Mouse (Mus musculus): Measurements from ENCODE around the gene Tbx10. TPM values are rescaled to one million over a fixed set of nuclear protein-coding genes. Genes with fewer than 3 reads are reported as not detected.
A peak's percentile ranks its signal among the peaks of the same experiment; 100 is the strongest.

Gene Tbx10
- polyA plus RNA-seq, 1 experiment from 2014 or later, result 0.46 TPM

- no peak overlapping the region for H3K9ac ChIP-seq
- WGBS, result 71% methylated on average over 8 of the region's 8 CpGs
- DNase-seq (ENCODE audit: low spot score), result no peak
- peaks cover 6% of the 10 kb centered on the region for H3K4me1 ChIP-seq (replicated peaks; ENCODE audit: control insufficient read depth, insufficient read depth, low read length)
- no peak for ATAC-seq (ENCODE audit: low FRiP score)
- no peak overlapping the region for H3K4me2 ChIP-seq (replicated peaks)
- H3K4me3 ChIP-seq (replicated peaks; ENCODE audit: low read length), result no peak overlapping the region
- H3K27ac ChIP-seq, result no peak overlapping the region
- H3K27me3 ChIP-seq (ENCODE audit: control insufficient read depth, insufficient read depth, low read length), result no peaks in the 10 kb centered on the region
- H3K9me3 ChIP-seq (ENCODE audit: control insufficient read depth, low read length), result no peaks in the 10 kb centered on the region
- H3K36me3 ChIP-seq (replicated peaks; ENCODE audit: control insufficient read depth, insufficient read depth), result no peaks in the 10 kb centered on the region
Measured at GRCm38 (mm10) chr19:3997231-3997630, 4.7 kb downstream of the Tbx10 start.

- Histone ChIP-seq H3K4me3 (replicated peaks; ENCODE audit: low read length) (no peak overlapping the region), H3K36me3 (replicated peaks; ENCODE audit: control insufficient read depth, insufficient read depth) (no peaks in the 10 kb centered on the region), H3K9me3 (ENCODE audit: control insufficient read depth, low read length) (no peaks in the 10 kb centered on the region), H3K4me2 (replicated peaks) (no peak overlapping the region), H3K27ac (no peak overlapping the region), H3K9ac (no peak overlapping the region), H3K4me1 (replicated peaks; ENCODE audit: control insufficient read depth, insufficient read depth, low read length) (peaks cover 6% of the 10 kb centered on the region), H3K27me3 (ENCODE audit: control insufficient read depth, insufficient read depth, low read length) (no peaks in the 10 kb centered on the region)
- ATAC-seq (ENCODE audit: low FRiP score) (no peak), DNase-seq (ENCODE audit: low spot score) (no peak)
- WGBS, result 81% methylated on average over 8 of the region's 8 CpGs
Measured at GRCm38 (mm10) chr19:3998335-3998734, 5.8 kb downstream of the Tbx10 start.

GRCm38 (mm10) chr19:3999121-3999730, 6.7 kb downstream of the Tbx10 start:
- peaks cover 6% of the 10 kb centered on the region for H3K4me1 ChIP-seq (replicated peaks; ENCODE audit: control insufficient read depth, insufficient read depth, low read length)

GRCm38 (mm10) chr19:4000119-4000900, 7.8 kb downstream of the Tbx10 start, which contains the start of the genes Nudt8 and Gm49405:
Gene Nudt8 (plus strand): TSS chr19:4000580.
Gene Gm49405 (plus strand): TSS chr19:4000626.
- H3K9me3 ChIP-seq (ENCODE audit: control insufficient read depth, low read length), result no peaks in the 10 kb centered on the region
- under 1% methylated on average over 64 of the region's 64 CpGs for whole genome bisulfite sequencing

More at GRCm38 (mm10) chr19:3999121-3999730, 6.7 kb downstream of the Tbx10 start:
- Histone ChIP-seq H3K4me3 (replicated peaks; ENCODE audit: low read length) (no peak overlapping the region; the same call in 1 of the 2 replicates), H3K4me2 (replicated peaks) (peak overlapping the region; percentile 72; the same call in 1 of the 2 replicates), H3K36me3 (replicated peaks; ENCODE audit: control insufficient read depth, insufficient read depth) (no peaks in the 10 kb centered on the region), H3K9ac (no peak overlapping the region), H3K9me3 (ENCODE audit: control insufficient read depth, low read length) (no peaks in the 10 kb centered on the region), H3K27me3 (ENCODE audit: control insufficient read depth, insufficient read depth, low read length) (no peaks in the 10 kb centered on the region), H3K27ac (no peak overlapping the region)
- no peak for DNase-seq (ENCODE audit: low spot score)
- 86% methylated on average over 9 of the region's 9 CpGs for WGBS
- no peak for ATAC-seq (ENCODE audit: low FRiP score)

GRCm38 (mm10) chr19:4000949-4001525, 8.5 kb downstream of the Tbx10 start:
- 0 out of 2 replicates have a peak, but pooled peaks cover 8% of the 10 kb centered on the region for H3K36me3 ChIP-seq (replicated peaks; ENCODE audit: control insufficient read depth, insufficient read depth)
- no peaks in the 10 kb centered on the region for H3K27me3 ChIP-seq (ENCODE audit: control insufficient read depth, insufficient read depth, low read length)
- H3K27ac ChIP-seq, result peak overlapping the region; percentile 94
- ATAC-seq (ENCODE audit: low FRiP score) (peak; percentile 5; the same call in 1 of the 2 replicates), DNase-seq (ENCODE audit: low spot score) (peak; percentile 33)
- peak overlapping the region; percentile 72 for H3K4me2 ChIP-seq (replicated peaks)
- H3K4me3 ChIP-seq (replicated peaks; ENCODE audit: low read length), result peak overlapping the region; percentile 63
- 20% methylated on average over 17 of the region's 17 CpGs for WGBS
- H3K4me1 ChIP-seq (replicated peaks; ENCODE audit: control insufficient read depth, insufficient read depth, low read length), result peaks cover 6% of the 10 kb centered on the region
- peak overlapping the region; percentile 83 for H3K9ac ChIP-seq
- H3K9me3 ChIP-seq (ENCODE audit: control insufficient read depth, low read length), result no peaks in the 10 kb centered on the region

More at GRCm38 (mm10) chr19:4000119-4000900, 7.8 kb downstream of the Tbx10 start, which contains the start of the genes Nudt8 and Gm49405:
- Histone ChIP-seq H3K4me1 (replicated peaks; ENCODE audit: control insufficient read depth, insufficient read depth, low read length) (peaks cover 6% of the 10 kb centered on the region), H3K4me2 (replicated peaks) (peak within 1 kb of the TSS; percentile 72), H3K27me3 (ENCODE audit: control insufficient read depth, insufficient read depth, low read length) (no peaks in the 10 kb centered on the region), H3K9ac (peak within 1 kb of the TSS; percentile 83), H3K4me3 (replicated peaks; ENCODE audit: low read length) (peak within 1 kb of the TSS; percentile 63), H3K36me3 (replicated peaks; ENCODE audit: control insufficient read depth, insufficient read depth) (0 out of 2 replicates have a peak, but pooled peaks cover under 1% of the 10 kb centered on the region), H3K27ac (peak within 1 kb of the TSS; percentile 94)
- DNase-seq (ENCODE audit: low spot score) (peak; percentile 93), ATAC-seq (ENCODE audit: low FRiP score) (peak; percentile 90)

GRCm38 (mm10) chr19:4001752-4002151, 9.2 kb downstream of the Tbx10 start:
- Histone ChIP-seq H3K36me3 (replicated peaks; ENCODE audit: control insufficient read depth, insufficient read depth) (peaks cover 15% of the 10 kb centered on the region), H3K27ac (no peak overlapping the region), H3K27me3 (ENCODE audit: control insufficient read depth, insufficient read depth, low read length) (no peaks in the 10 kb centered on the region), H3K4me1 (replicated peaks; ENCODE audit: control insufficient read depth, insufficient read depth, low read length) (peaks cover 6% of the 10 kb centered on the region), H3K4me2 (replicated peaks) (peak overlapping the region; percentile 72), H3K9ac (peak overlapping the region; percentile 83), H3K4me3 (replicated peaks; ENCODE audit: low read length) (no peak overlapping the region), H3K9me3 (ENCODE audit: control insufficient read depth, low read length) (no peaks in the 10 kb centered on the region)
- DNase-seq (ENCODE audit: low spot score), result no peak
- 92% methylated on average over 5 of the region's 5 CpGs for WGBS
- ATAC-seq (ENCODE audit: low FRiP score), result no peak

GRCm38 (mm10) chr19:4003112-4003511, 10.6 kb downstream of the Tbx10 start, which contains the start of gene Doc2g:
Gene Doc2g (plus strand): TSS chr19:4003313.
- no peak within 1 kb of the TSS for H3K9ac ChIP-seq
- peaks cover 28% of the 10 kb centered on the region for H3K36me3 ChIP-seq (replicated peaks; ENCODE audit: control insufficient read depth, insufficient read depth)
- DNase-seq (ENCODE audit: low spot score), result no peak
- no peaks in the 10 kb centered on the region for H3K27me3 ChIP-seq (ENCODE audit: control insufficient read depth, insufficient read depth, low read length)
- no peak within 1 kb of the TSS for H3K4me2 ChIP-seq (replicated peaks)
- ATAC-seq (ENCODE audit: low FRiP score), result no peak
- no peak within 1 kb of the TSS for H3K27ac ChIP-seq
- H3K4me3 ChIP-seq (replicated peaks; ENCODE audit: low read length), result no peak within 1 kb of the TSS
- peaks cover 6% of the 10 kb centered on the region for H3K4me1 ChIP-seq (replicated peaks; ENCODE audit: control insufficient read depth, insufficient read depth, low read length)
- no peaks in the 10 kb centered on the region for H3K9me3 ChIP-seq (ENCODE audit: control insufficient read depth, low read length)
- 71% methylated on average over 1 of the region's 1 CpGs for whole genome bisulfite sequencing

- H3K27ac ChIP-seq, result no peak overlapping the region
- no peak for DNase-seq (ENCODE audit: low spot score)
- H3K4me1 ChIP-seq (replicated peaks; ENCODE audit: control insufficient read depth, insufficient read depth, low read length), result peaks cover 6% of the 10 kb centered on the region
- H3K9me3 ChIP-seq (ENCODE audit: control insufficient read depth, low read length), result no peaks in the 10 kb centered on the region
- no peak overlapping the region for H3K9ac ChIP-seq
- no peak for ATAC-seq (ENCODE audit: low FRiP score)
- peaks cover 34% of the 10 kb centered on the region for H3K36me3 ChIP-seq (replicated peaks; ENCODE audit: control insufficient read depth, insufficient read depth)
- H3K27me3 ChIP-seq (ENCODE audit: control insufficient read depth, insufficient read depth, low read length), result no peaks in the 10 kb centered on the region
- WGBS, result 78% methylated on average over 12 of the region's 12 CpGs
- H3K4me3 ChIP-seq (replicated peaks; ENCODE audit: low read length), result no peak overlapping the region
- no peak overlapping the region for H3K4me2 ChIP-seq (replicated peaks)
Measured at GRCm38 (mm10) chr19:4003641-4004040, 11.1 kb downstream of the Tbx10 start.

- ATAC-seq (ENCODE audit: low FRiP score), result no peak
- DNase-seq (ENCODE audit: low spot score), result no peak
- H3K4me2 ChIP-seq (replicated peaks), result no peak overlapping the region
- no peaks in the 10 kb centered on the region for H3K27me3 ChIP-seq (ENCODE audit: control insufficient read depth, insufficient read depth, low read length)
- H3K9ac ChIP-seq, result no peak overlapping the region
- H3K27ac ChIP-seq, result no peak overlapping the region
- H3K9me3 ChIP-seq (ENCODE audit: control insufficient read depth, low read length), result no peaks in the 10 kb centered on the region
- peaks cover 6% of the 10 kb centered on the region for H3K4me1 ChIP-seq (replicated peaks; ENCODE audit: control insufficient read depth, insufficient read depth, low read length)
- H3K36me3 ChIP-seq (replicated peaks; ENCODE audit: control insufficient read depth, insufficient read depth), result peaks cover 41% of the 10 kb centered on the region
- H3K4me3 ChIP-seq (replicated peaks; ENCODE audit: low read length), result no peak overlapping the region
- WGBS, result 89% methylated on average over 15 of the region's 15 CpGs
Measured at GRCm38 (mm10) chr19:4004331-4004730, 11.8 kb downstream of the Tbx10 start.

Measured in hindbrain, embryonic 14.5 days (tissue).